In the genomic region with DNA sequence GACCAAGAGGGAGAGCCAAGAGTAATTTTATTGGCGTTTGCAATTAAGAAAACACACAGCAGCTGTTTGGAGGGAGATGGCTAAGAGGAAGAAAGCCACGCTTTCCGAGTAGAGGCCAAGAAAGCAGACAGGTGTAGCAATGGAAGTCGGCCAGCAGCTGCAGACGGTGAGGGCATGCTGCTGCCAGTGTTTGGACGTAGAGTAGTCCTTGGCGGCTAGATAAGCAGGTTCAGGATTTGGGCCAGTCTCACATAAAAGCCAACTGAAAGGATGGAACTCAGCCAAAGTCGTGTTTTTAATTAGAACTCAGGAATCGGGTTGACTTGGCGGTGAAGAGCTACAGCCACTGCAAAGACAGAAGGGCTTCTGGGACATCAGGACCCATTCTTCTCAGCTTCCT, we compare ENCODE assay signal across 10 mouse cellular contexts. TPM values are rescaled to one million over a fixed set of nuclear protein-coding genes. Genes with fewer than 3 reads are reported as not detected.
DNase-seq lines count a peak whose midpoint lies in the region; ATAC-seq and TF ChIP-seq lines count a peak whose summit lies in the region.
"Had no signal": no experiment of that assay in that cellular context is flagged by ENCODE, and none has a peak within 500 bp of the region (broad histone marks: within the 10 kb centered on the region; RNA-seq: fewer than 3 reads in every experiment).

No protein-coding gene starts in this region.

- no peak for TF ChIP-seq EP300 in stomach, postnatal 0 days (optimal IDR thresholded peaks at IDR 0.05)

- WGBS in heart, embryonic 11.5 days (ENCODE audit: insufficient replicate concordance): 61% methylated on average over 10 of the region's 10 CpGs
- 45% methylated on average over 10 of the region's 10 CpGs for WGBS in stomach, embryonic 16.5 days
- WGBS in stomach, postnatal 0 days: 33% methylated on average over 10 of the region's 10 CpGs

- no peak overlapping the region for H3K4me3 ChIP-seq in heart, embryonic 11.5 days (ENCODE audit: low read depth, low read length)
- H3K4me3 ChIP-seq in stomach, embryonic 16.5 days (replicated peaks; ENCODE audit: low read length): no peak overlapping the region
- H3K4me3 ChIP-seq in stomach, postnatal 0 days (ENCODE audit: low read depth, low read length): no peak overlapping the region
- H3K4me3 ChIP-seq in myocyte: no peak overlapping the region
- H3K4me3 ChIP-seq: stomach, embryonic 15.5 days had no signal

- no peak overlapping the region for H3K9ac ChIP-seq in heart, embryonic 11.5 days (ENCODE audit: low read depth, low read length)
- H3K9ac ChIP-seq in stomach, embryonic 16.5 days (ENCODE audit: low read length): no peak overlapping the region
- H3K9ac ChIP-seq in stomach, postnatal 0 days (ENCODE audit: low read length): no peak overlapping the region
- H3K9ac ChIP-seq: liver, embryonic 14.5 days; stomach, embryonic 15.5 days had no signal

- H3K27me3 ChIP-seq in heart, embryonic 11.5 days (ENCODE audit: control insufficient read depth, insufficient read depth, low read length): no peaks in the 10 kb centered on the region
- no peaks in the 10 kb centered on the region for H3K27me3 ChIP-seq in stomach, embryonic 16.5 days (ENCODE audit: control insufficient read depth, insufficient read depth, low read length)
- no peaks in the 10 kb centered on the region for H3K27me3 ChIP-seq in stomach, postnatal 0 days (ENCODE audit: control insufficient read depth, insufficient read depth, low read length)
- H3K27me3 ChIP-seq in myocyte (ENCODE audit: control insufficient read depth, insufficient read depth, insufficient read length): no peaks in the 10 kb centered on the region
- H3K27me3 ChIP-seq: stomach, embryonic 15.5 days had no signal

- H3K79me2 ChIP-seq in myocyte (ENCODE audit: control insufficient read depth, insufficient read depth): no peaks in the 10 kb centered on the region

- no peaks in the 10 kb centered on the region for H3K4me1 ChIP-seq in heart, embryonic 11.5 days (ENCODE audit: control insufficient read depth, insufficient read depth, low read length)
- H3K4me1 ChIP-seq in stomach, embryonic 16.5 days (ENCODE audit: control insufficient read depth, insufficient read depth, low read length): no peaks in the 10 kb centered on the region
- H3K4me1 ChIP-seq in stomach, postnatal 0 days (replicated peaks; ENCODE audit: control insufficient read depth, insufficient read depth): no peaks in the 10 kb centered on the region
- H3K4me1 ChIP-seq: stomach, embryonic 15.5 days had no signal

- no peak for ATAC-seq in heart, embryonic 11.5 days (replicated peaks; ENCODE audit: insufficient number of reproducible peaks, low FRiP score, low TSS enrichment)
- ATAC-seq in stomach, embryonic 16.5 days (ENCODE audit: insufficient read depth, low FRiP score): peak; percentile 56; the same call in 1 of the 2 replicates
- no peak for ATAC-seq in stomach, postnatal 0 days (ENCODE audit: low FRiP score, low TSS enrichment)

- DNase-seq in heart, adult 11 months: peak; percentile 83
- DNase-seq in stomach, postnatal 0 days (ENCODE audit: low spot score): no peak
- peak; percentile 31 for DNase-seq in cerebellum, adult 9-10 months
- DNase-seq in embryo, embryonic 10 days (ENCODE audit: low spot score): no peak
- DNase-seq: embryo, embryonic 11 days had no signal

- no peak overlapping the region for H3ac ChIP-seq in myocyte (ENCODE audit: control insufficient read depth, insufficient read length)

- no peaks in the 10 kb centered on the region for H3K36me3 ChIP-seq in heart, embryonic 11.5 days (ENCODE audit: control insufficient read depth, insufficient read depth, low read length)
- no peaks in the 10 kb centered on the region for H3K36me3 ChIP-seq in stomach, embryonic 16.5 days (ENCODE audit: control insufficient read depth, insufficient read depth, low read length)
- H3K36me3 ChIP-seq in stomach, postnatal 0 days (ENCODE audit: control insufficient read depth, insufficient read depth, low read length): no peaks in the 10 kb centered on the region
- H3K36me3 ChIP-seq in myocyte (ENCODE audit: control insufficient read depth, insufficient read depth): no peaks in the 10 kb centered on the region
- H3K36me3 ChIP-seq: stomach, embryonic 15.5 days had no signal

- H3K9me3 ChIP-seq in heart, embryonic 11.5 days (replicated peaks; ENCODE audit: control insufficient read depth, low read length): no peaks in the 10 kb centered on the region
- H3K9me3 ChIP-seq in stomach, embryonic 16.5 days (replicated peaks; ENCODE audit: control insufficient read depth, low read length): no peaks in the 10 kb centered on the region
- no peaks in the 10 kb centered on the region for H3K9me3 ChIP-seq in stomach, postnatal 0 days (ENCODE audit: control insufficient read depth, low read length)
- H3K9me3 ChIP-seq: stomach, embryonic 15.5 days had no signal

- no peak overlapping the region for H3K4me2 ChIP-seq in heart, embryonic 11.5 days
- no peak overlapping the region for H3K4me2 ChIP-seq in stomach, embryonic 16.5 days (ENCODE audit: low read depth, low read length)
- H3K4me2 ChIP-seq in stomach, postnatal 0 days (replicated peaks; ENCODE audit: low read depth): no peak overlapping the region
- no peak overlapping the region for H3K4me2 ChIP-seq in myocyte (ENCODE audit: low read depth)
- H3K4me2 ChIP-seq: stomach, embryonic 15.5 days had no signal

- no peak for TF ChIP-seq CTCF in stomach, postnatal 0 days (IDR thresholded peaks at IDR 0.05; ENCODE audit: low read depth)

- H3K27ac ChIP-seq in heart, embryonic 11.5 days (ENCODE audit: low read depth, low read length): no peak overlapping the region
- H3K27ac ChIP-seq in stomach, embryonic 16.5 days (ENCODE audit: low read length): no peak overlapping the region
- H3K27ac ChIP-seq in stomach, postnatal 0 days (replicated peaks): no peak overlapping the region
- H3K27ac ChIP-seq: liver, embryonic 14.5 days; stomach, embryonic 15.5 days had no signal

- no peak for TF ChIP-seq POLR2A in myocyte (IDR thresholded peaks at IDR 0.05; ENCODE audit: insufficient read length, low read depth)

TF ChIP-seq in myocyte, 11 proteins besides CTCF, POLR2A, EP300 and RAD21:
- TF ChIP-seq MYOD1 (IDR thresholded peaks at IDR 0.05; ENCODE audit: control insufficient read depth in 1 of 3, insufficient read length in 2 of 3, low read depth in 2 of 3) (peak in 2 of 3 experiments; percentile 84), TCF12 (IDR thresholded peaks at IDR 0.05; ENCODE audit: insufficient read depth, poor library complexity, severe bottlenecking) (peak; percentile 22), CEBPB (IDR thresholded peaks at IDR 0.05; ENCODE audit: insufficient read depth, poor library complexity, severe bottlenecking) (no peak), POLR2AphosphoS2 (IDR thresholded peaks at IDR 0.05; ENCODE audit: insufficient read length, low read depth) (no peak), MYOG (IDR thresholded peaks at IDR 0.05; ENCODE audit: control insufficient read depth in 1 of 3, insufficient read depth in 1 of 3, insufficient read length in 2 of 3, low read depth in 2 of 3) (peak in 2 of 3 experiments; percentile 87 to 89), REST (IDR thresholded peaks at IDR 0.05; ENCODE audit: insufficient read depth, insufficient read length) (no peak), TCF3 (IDR thresholded peaks at IDR 0.05; ENCODE audit: insufficient read length, low read depth) (peak; percentile 53)

RNA-seq across cellular contexts. Expression of a gene that starts 6.6 kb away (rescaled TPM):
- polyA plus RNA-seq in heart, embryonic 11.5 days (2014; fragmentation: Nextera tagmentation; extraction: Ambion mirVana): 15.3 and 17.6 TPM in 2 replicates
- polyA plus RNA-seq in stomach, embryonic 16.5 days (2015; fragmentation: Nextera tagmentation; extraction: Ambion mirVana): 12.7 and 15.9 TPM in 2 replicates
- 5.4 and 6.4 TPM in 2 replicates for polyA plus RNA-seq in stomach, postnatal 0 days (2015; fragmentation: Nextera tagmentation; extraction: Ambion mirVana)
- polyA plus RNA-seq in myocyte (2012; fragmentation: generic; extraction: Trizol): 2.6 TPM

Comparison
In these comparisons a context has a peak if more than half of its experiments do, and no peak if none do; other contexts are left out.
1. DNase-seq: peak in heart, adult 11 months (single experiment) and cerebellum, adult 9-10 months (single experiment); none in stomach, postnatal 0 days (single experiment) and embryo, embryonic 10 days (single experiment).